Mouse (Mus musculus) adrenal gland, postnatal 10 days (tissue): ENCODE data around the gene Vegfa. TPM values are rescaled to one million over a fixed set of nuclear protein-coding genes. Genes with fewer than 3 reads are reported as not detected.

ENCODE experiments used
- DNase-seq: peaks from one replicate; pipeline ENCODE4 v3.0.0; 2021; ENCODE audit warnings: mixed read lengths
- long read RNA-seq, 2 experiments: library from polyadenylated mRNA; stranded (forward); transcript quantifications; one replicate each; pipeline ENCODE4 v2.0.0; 2021
- total RNA-seq, 2 experiments: library from RNA; stranded (reverse); gene quantifications; 2 replicates each; pipeline ENCODE4 v1.2.3; 2021

Gene Vegfa
- 100 to 1,000 TPM; 305 to 366 TPM for total RNA-seq
- long read RNA-seq, experiment 1, transcript Vegfa-202 (7 exons, 3,451 nt) = major isoform, 114 of 385 reads
- long read RNA-seq, experiment 1, transcript Vegfa-207 (8 exons, 1,973 nt) = minor isoform, 67 of 385 reads
- long read RNA-seq, experiment 1, transcript Vegfa-208 (2 exons, 550 nt) = minor isoform, 8 of 385 reads
- long read RNA-seq, experiment 1, transcript Vegfa-201 (6 exons, 2,765 nt) = minor isoform, 63 of 385 reads
- long read RNA-seq, experiment 1, partial matches to known transcripts = 22 of 385 reads
- long read RNA-seq, experiment 1, other reads (novel, unspliced or antisense) = 103 of 385 reads
- long read RNA-seq, experiment 2, transcript Vegfa-202 (7 exons, 3,451 nt) = major isoform, 56 of 255 reads
- long read RNA-seq, experiment 2, transcript Vegfa-201 (6 exons, 2,765 nt) = minor isoform, 46 of 255 reads
- long read RNA-seq, experiment 2, transcript Vegfa-207 (8 exons, 1,973 nt) = minor isoform, 43 of 255 reads
- long read RNA-seq, experiment 2, partial matches to known transcripts = 17 of 255 reads
- long read RNA-seq, experiment 2, other reads (novel, unspliced or antisense) = 81 of 255 reads

GRCm38 (mm10) chr17:46032257-46032991, at the start of gene Vegfa:
Vegfa (minus strand) TSS chr17:46032369.
- DNase-seq = peak; percentile 98

GRCm38 (mm10) chr17:46081657-46082056, 49.5 kb upstream of the Vegfa start:
- peak; percentile 40 for DNase-seq

- DNase-seq = no peak
Observed at GRCm38 (mm10) chr17:46081042-46081441, 48.9 kb upstream of the Vegfa start.

GRCm38 (mm10) chr17:46080388-46080787, 48.2 kb upstream of the Vegfa start:
- no peak for DNase-seq

- no peak for DNase-seq
Observed at GRCm38 (mm10) chr17:46079037-46079436, 46.9 kb upstream of the Vegfa start.

- no peak for DNase-seq
Observed at GRCm38 (mm10) chr17:46077921-46078534, 45.9 kb upstream of the Vegfa start.

- DNase-seq = no peak
Observed at GRCm38 (mm10) chr17:46076260-46076551, 44.0 kb upstream of the Vegfa start.

GRCm38 (mm10) chr17:46075551-46076259, 43.5 kb upstream of the Vegfa start:
- DNase-seq = peak; percentile 59

GRCm38 (mm10) chr17:46075116-46075485, 42.9 kb upstream of the Vegfa start:
- DNase-seq = peak; percentile 63

GRCm38 (mm10) chr17:46074398-46075115, 42.4 kb upstream of the Vegfa start:
- no peak for DNase-seq

GRCm38 (mm10) chr17:46073730-46074301, 41.6 kb upstream of the Vegfa start:
- DNase-seq = peak; percentile 84

- DNase-seq = no peak
Observed at GRCm38 (mm10) chr17:46071531-46071930, 39.4 kb upstream of the Vegfa start.

- peak; percentile 50 for DNase-seq
Observed at GRCm38 (mm10) chr17:46070046-46070445, 37.9 kb upstream of the Vegfa start.

GRCm38 (mm10) chr17:46063974-46064312, 31.8 kb upstream of the Vegfa start:
- no peak for DNase-seq

- no peak for DNase-seq
Observed at GRCm38 (mm10) chr17:46063283-46063973, 31.3 kb upstream of the Vegfa start.

GRCm38 (mm10) chr17:46060253-46060652, 28.1 kb upstream of the Vegfa start:
- DNase-seq = no peak

GRCm38 (mm10) chr17:46059226-46059825, 27.2 kb upstream of the Vegfa start:
- DNase-seq = no peak

- peak; percentile 78 for DNase-seq
Observed at GRCm38 (mm10) chr17:46056288-46056687, 24.1 kb upstream of the Vegfa start.

GRCm38 (mm10) chr17:46055736-46056135, 23.6 kb upstream of the Vegfa start:
- no peak for DNase-seq

GRCm38 (mm10) chr17:46053291-46053842, 21.2 kb upstream of the Vegfa start:
- peak; percentile 54 for DNase-seq
